Mouse (Mus musculus) liver, postnatal 0 days (tissue): ENCODE results near the gene Kcnip2.

Experiments used
- CTCF ChIP-seq: sonication (generic); IDR thresholded peaks from 2 replicates; pipeline ENCODE4 v1.5.1; 2016; ENCODE audit warnings: antibody characterized with exemption, low read depth
- EP300 ChIP-seq: IDR thresholded peaks from 2 replicates; pipeline ENCODE4 v1.6.1; 2016; ENCODE audit warnings: antibody characterized with exemption, low read depth, mild to moderate bottlenecking

DNA sequence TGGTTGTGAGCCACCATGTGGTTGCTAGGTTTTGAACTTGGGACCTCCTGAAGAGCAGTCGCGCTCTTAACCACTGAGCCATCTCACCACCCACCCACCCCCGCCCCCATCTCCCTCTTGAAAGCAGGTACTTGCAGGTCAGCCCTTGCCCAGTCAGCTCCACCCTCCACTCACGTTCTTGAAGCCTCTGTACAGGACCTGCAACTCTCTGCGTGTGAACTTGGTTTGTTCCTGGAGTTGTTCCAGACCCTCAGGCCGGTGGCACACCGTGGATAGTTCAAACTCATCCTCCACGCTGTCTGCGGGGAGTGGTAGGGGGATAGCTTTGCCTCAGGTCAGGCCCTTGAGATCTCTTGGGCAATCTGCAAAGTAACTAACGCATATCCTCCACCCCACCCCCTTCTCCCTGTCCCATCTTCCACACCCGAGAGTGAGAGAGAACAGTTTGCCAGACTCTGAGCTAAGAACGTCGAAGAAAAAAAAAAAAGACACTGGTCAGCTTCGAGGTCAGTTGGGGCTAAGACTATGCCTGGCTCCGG, 20.4 kb downstream of the Kcnip2 start:
- TF ChIP-seq CTCF = no peak
- TF ChIP-seq EP300 = no peak
